Mouse (Mus musculus): Measurements from ENCODE around the gene Itpr3.
A peak's percentile ranks its signal among the peaks of the same experiment; 100 is the strongest.

The Itpr3 gene

DNA sequence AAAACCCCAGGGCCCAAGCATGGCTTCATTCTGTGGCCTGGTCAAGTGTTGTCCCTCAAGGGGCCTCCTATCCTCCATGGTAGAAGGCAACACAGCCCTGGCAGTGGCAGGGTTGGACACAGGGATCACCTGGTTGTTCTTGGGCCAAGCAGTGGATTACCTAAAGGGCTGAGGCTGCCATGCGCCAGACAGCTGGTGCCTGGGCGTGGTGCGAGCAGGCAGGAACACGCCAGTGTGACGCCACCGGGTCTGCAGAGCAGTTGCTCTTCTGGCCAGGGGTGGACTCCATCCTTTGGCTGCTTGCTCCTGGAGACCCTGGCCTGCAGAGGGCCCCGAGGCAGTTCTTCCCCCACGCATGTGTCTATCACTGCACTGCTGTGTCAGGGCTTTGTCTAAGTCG, 16.7 kb downstream of the Itpr3 start:
- no peak for DNase-seq

DNA sequence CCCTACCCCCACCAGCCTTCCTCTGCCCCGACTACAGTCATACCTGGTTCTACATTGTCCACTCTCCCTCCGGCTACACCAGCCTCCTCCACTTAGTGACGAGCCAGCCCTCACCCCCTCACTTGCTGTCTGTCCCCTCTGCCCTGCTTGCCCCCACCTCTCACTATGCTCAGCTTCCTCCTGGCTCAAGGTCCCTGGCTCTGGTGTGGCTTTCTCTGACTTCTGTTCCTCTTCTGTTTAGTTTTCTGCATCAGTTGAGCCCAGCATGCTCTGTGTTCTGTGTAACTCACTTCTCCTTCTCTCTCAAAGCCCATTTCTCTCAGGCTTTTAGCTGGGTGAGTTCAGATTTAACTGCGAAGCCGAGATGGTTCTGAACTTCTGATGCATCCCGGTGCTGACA, 17.1 kb downstream of the Itpr3 start:
- DNase-seq = no peak

GRCm38 (mm10) chr17:27074849-27075745, 18.0 kb downstream of the Itpr3 start:
- peak in 1 of 2 experiments; percentile 46 for DNase-seq

GRCm38 (mm10) chr17:27077133-27077532, 20.0 kb downstream of the Itpr3 start:
- DNase-seq = no peak

- DNase-seq = no peak
Measured at GRCm38 (mm10) chr17:27077920-27078319, 20.8 kb downstream of the Itpr3 start.

DNA sequence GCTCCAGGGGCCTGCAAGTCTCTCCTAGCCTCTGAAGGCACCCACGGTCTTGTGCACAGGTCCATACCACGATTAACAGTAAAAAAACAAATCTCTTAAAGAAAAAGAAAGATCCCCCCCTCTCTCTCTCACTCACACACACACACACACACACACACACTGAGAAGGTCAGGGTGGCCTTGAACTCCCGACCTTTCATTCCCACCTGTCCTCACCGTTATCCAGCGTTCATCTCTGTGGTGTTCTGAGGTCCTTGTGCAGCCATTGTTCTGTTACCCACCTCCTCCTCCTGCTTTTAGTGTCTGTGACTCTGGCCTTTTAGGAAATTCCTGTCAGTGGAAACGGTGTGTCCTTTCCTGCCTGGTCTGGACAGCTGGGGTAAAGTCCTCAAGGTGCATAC, 21.4 kb downstream of the Itpr3 start:
- DNase-seq = no peak

DNA sequence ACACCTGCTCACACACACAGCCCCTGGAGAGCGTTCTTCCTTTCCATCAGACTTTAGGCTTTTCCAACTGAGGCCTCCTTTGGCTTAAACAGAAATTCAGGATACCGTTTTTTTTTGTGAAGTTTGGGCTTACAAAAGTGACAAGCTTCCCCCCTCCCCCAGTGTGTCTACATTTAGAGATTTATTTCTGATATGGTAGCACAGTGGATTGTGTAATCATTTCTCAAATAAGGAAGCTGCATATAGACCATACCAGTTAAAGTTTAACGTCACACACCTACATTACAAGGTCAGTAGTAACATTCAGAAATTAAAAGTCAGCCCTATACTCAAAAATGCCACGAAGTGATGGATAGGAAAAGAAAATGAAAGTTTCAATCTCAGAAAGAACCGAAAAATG, 24.8 kb downstream of the Itpr3 start:
- no peak for DNase-seq

DNA sequence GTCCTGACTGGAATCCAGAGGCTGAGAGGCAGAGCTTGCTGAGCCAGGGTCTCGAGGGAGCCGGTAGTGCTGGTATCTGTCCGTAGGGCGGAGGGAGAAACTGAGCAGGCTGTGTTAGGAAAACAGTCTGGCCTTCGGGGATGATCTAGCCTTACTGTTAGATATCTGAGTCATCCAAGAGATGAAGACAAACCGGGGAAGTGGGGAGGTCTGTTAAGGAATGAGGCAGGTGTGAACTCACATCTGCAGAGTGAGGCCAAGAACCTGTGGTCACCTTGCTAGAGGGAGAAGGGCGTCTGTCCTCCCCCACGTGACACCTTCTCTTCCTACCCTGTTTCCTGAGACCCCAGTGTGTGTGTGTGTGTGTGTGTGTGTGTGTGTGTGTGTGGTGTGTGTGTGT, 25.7 kb downstream of the Itpr3 start:
- DNase-seq = no peak

DNA sequence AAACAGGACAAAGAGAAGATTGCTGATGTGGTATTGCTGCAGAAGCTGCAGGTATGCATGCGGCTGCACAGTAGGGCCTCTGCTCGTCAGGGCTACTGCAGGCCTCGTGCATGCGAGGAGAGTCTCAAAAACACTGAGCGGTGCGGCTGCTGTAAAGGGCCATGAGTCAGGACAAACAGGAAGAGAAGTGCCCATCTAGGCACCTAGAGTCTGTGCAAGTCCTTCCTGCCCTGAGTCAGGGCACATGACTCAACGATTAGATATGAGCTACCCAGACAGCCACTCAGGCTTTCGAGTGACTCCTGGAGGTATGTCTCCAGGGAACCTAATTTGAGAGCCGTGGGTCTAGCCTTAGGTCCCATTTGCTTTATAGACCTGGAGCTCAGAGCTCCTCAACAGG, 26.5 kb downstream of the Itpr3 start:
- no peak for DNase-seq

DNA sequence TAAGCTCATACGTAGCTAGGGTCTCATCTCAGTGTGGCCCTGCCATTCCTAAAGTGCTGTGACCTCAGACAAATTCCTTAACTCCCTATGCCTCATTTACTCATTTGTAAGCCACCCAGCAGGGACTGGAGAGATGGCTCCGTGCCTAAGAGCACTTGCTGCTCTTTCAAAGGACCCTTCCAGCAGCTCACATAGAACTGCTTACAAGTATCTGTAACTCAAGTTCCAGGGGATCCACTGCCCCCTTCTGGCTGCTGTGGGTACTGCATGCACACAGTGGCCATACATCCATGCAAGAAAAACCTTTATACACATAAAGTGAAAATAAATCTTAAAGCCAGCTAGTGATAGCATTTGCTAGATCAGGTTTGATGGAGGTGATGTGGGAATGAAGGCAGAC, 28.6 kb downstream of the Itpr3 start:
- peak in 1 of 2 experiments; percentile 47 for DNase-seq

- DNase-seq = peak; percentile 29 to 38
Measured at GRCm38 (mm10) chr17:27087426-27087825, 30.3 kb downstream of the Itpr3 start.

DNA sequence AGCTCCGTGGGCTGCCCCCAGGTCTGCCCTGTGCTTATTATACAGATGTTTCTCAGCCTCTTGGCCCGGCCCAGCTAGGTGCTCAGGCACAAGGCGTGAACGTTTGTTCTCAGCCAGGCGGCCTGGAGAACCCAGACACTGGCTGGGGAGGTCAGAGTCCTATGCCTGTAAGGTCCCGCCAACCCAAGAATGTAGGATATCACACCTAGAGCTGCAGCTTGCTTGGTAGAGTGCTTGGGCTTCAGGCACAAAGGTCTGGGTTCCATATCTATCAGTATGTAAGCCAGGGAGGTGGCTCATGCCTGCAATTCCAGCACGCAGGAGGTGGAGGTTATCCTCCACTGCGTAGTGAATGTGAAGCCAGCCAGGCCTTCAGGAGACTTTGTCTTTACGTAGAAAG, 33.0 kb downstream of the Itpr3 start:
- DNase-seq = no peak

DNA sequence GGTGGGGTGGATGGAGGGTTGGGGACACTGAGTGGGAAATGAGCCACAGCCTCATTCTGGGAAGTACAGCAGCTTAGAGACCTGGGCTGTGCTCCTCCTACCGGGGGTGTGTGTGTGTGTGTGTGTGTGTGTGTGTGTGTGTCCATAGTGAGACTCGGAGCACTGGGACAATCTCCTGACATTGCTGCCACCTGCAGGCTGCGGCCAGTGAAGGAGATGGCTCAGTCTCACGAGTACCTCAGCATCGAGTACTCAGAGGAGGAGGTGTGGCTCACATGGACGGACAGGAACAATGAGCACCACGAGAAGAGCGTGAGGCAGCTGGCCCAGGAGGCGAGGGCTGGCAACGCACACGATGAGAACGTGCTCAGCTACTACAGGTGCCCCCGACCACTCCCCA, 38.6 kb downstream of the Itpr3 start:
- DNase-seq = peak; percentile 51 to 60

GRCm38 (mm10) chr17:27101675-27102074, 44.6 kb downstream of the Itpr3 start:
- no peak for DNase-seq

- no peak for DNase-seq
Measured at GRCm38 (mm10) chr17:27105698-27106470, 48.8 kb downstream of the Itpr3 start.

DNA sequence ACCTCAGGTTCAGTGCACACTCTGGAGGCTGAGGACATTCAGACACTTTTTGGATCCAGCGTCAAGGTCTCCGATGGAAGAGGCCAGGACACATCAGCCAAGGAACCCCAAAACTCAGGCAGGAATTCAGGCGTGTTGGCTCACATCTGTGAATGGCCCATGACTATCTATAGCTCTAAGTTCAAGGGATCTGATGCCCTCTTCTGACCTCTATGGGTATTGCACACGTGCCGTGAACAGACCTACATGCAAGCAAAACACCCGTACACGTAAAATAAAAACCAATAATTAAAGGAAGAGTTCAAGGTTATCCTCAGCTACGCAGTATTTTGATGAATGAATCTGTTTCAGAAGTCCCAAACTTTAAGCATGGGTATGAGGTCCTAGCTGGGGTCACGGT, 49.6 kb downstream of the Itpr3 start:
- no peak for DNase-seq

DNA sequence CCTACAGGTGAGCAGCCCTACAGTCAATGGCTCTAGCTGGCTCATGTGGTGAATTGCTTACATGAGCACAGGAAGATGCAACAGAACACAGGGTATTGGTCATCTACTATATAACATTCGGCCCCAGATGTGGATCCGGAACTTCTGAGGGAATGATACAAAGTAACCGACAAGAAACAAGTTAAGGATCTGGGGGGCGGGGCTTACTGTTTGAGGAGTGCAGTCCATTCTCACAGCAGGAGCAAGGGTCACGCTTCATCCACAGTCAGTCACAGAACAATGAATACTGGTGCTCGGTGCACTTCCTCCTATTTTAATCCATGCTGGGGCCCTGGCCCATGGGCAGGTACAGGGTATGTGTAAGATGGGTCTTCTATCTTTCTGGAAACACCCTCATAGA, 50.8 kb downstream of the Itpr3 start:
- no peak for DNase-seq

- no peak for DNase-seq
Measured at GRCm38 (mm10) chr17:27110072-27110471, 53.0 kb downstream of the Itpr3 start.

DNA sequence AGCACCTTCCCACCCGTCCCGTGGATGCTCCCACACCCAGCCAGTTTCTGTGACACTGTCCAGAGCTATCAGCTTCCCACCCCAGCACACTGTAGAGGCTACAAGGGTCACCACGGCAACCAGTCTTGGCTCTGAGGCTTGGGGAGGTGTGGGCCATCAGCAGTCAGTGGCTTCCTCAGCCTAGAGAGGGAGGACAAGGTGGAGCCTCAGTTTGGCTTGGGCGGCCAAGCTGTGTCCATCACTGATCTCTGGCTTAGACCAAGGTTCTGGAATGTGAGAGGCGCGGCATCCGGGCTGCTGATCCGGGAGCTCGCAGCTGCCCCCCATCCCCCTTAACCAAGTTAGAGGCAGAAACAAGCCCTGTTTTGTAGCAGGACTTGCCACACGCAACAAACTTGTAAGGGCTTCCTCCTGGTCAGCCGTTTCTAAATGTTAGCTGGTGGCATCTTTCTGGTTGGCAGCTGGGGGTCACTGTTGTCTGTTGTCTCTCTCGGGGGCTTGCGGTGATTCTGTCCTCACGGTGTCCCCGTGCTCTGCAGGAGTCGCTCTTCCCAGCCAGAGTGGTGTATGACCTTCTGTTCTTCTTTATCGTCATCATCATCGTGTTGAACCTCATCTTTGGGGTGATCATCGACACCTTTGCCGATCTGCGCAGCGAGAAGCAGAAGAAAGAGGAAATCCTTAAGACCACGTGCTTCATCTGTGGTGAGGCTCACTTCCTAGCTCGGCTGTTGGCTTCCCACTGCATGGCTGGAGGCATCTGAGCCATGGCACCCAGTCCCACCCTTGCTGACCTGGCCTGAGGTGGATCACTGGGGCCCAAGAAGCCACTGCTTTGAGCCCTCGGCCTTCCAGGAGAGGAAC, 61.8 kb downstream of the Itpr3 start:
- DNase-seq = no peak

DNA sequence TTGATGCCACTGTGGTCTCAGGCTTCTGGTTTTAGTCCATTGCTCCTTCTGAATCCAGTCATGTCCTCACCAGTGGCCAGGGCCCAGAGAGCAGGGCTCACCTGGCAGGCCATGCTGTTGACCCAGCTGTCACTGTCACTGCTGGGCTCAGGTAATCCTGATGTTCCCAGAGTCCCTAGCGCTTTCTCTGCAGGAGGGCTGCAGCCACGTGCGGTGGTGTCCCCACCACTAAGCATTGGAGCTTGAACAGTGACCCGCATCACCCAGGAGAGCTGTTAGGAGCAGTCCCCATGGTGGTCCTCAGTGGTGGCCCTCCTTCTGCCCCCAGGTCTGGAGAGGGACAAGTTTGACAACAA, 62.4 kb downstream of the Itpr3 start:
- peak in 1 of 2 experiments; percentile 28 for DNase-seq

DNA sequence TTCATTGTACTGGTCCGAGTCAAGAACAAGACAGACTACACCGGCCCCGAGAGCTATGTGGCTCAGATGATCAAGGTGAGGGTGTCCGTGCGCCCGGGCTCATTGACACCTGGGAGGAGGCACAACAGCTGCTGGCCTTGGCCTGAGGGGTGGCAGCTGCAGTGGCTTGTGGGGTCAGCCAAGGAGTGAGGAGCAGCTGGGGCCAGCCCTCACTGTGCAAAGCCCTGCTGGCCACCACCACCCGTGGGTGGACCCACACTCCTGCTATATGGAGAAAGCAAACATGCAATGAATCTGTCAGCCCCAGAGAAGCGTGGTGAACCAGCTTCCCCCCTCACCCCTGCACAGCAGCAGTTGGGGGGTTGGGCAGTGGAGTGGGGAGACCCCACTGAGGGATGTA, 62.9 kb downstream of the Itpr3 start:
- peak in 1 of 2 experiments; percentile 35 for DNase-seq

DNA sequence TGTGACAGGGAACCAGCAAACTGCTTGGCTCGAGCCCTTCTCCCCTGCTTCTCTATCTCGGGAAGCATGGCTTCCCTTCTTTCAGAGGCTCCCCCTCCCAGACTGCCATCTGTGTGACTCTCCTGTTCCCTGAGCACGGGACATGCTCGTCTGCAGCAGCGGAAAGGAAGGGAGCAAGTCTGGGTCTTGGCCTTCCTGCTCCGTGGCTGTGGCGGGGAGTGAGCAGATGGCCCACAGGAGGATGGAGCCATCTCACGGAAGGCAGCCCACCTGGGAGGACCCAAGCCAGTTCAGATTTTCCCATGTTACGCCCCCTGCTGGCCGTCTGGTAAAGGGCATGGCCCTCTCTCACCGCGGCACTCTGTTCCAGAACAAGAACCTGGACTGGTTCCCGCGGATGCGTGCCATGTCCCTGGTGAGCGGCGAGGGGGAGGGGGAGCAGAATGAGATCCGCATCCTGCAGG, 63.5 kb downstream of the Itpr3 start:
- peak; percentile 97 to 99 for DNase-seq

GRCm38 (mm10) chr17:27121266-27121665, 64.2 kb downstream of the Itpr3 start:
- DNase-seq = peak in 1 of 2 experiments; percentile 49
